ENCODE assay signal across 8 mouse cellular contexts in the genomic region with DNA sequence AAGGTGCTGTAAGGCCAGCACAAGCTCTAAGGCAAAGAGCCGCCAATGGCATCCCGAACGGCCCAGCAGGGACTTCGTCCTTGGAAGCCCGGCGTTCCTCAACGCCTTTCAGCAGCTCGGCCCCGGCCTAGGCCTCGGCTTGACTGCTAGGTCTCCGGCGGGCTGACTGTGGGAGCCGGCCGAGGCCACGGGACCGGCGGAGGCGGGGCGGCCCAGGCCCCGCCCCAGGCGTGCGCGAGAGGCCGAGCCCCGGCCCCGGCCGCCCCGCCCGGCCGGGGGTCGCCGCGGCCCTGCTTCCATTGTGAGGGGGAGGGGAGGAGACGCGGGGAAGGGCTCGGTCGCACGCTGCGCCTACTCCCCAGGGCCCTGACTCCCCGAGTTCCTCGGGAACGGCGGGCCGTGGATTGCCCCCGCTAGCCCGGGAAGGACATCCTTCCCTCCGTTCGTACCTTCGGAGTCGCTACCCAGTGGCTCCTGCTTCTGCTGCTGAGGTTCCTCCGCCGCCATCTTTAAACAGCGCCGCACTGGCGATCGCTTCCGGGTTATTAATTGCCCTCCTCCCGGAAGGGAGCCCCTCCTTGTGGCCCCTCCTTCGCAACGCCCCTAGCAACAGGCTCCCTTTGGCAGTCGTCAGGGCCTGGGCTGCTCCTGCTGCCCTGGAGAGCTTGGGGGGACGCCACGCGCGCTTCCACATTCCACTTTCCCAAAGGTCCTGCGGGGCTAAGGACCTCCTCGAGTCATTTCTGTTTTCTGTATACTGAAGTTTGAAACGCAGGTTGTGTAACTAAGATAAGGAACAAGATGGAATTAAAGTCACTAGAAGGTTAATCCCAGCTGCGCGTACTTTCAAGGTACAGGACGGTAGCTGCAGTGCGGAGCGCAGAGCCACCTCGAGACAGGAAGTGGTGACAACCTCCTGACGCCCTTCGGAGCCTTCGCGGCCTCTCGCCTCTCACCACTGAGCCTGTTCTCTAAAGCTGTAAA. TPM values are rescaled to one million over a fixed set of nuclear protein-coding genes. Genes with fewer than 3 reads are reported as not detected.
DNase-seq lines count a peak whose midpoint lies in the region; ATAC-seq and TF ChIP-seq lines count a peak whose summit lies in the region.

A gene (minus strand): TSS at position 564 of the 984 bp plus-strand sequence.

- TF ChIP-seq CTCF in midbrain, postnatal 0 days (IDR thresholded peaks at IDR 0.05), result no peak; the same call in 1 of the 2 replicates

- peak within 1 kb of the TSS; percentile 68 for H3K4me3 ChIP-seq in embryonic facial prominence, embryonic 14.5 days (ENCODE audit: low read depth, low read length)
- H3K4me3 ChIP-seq in limb, embryonic 14.5 days (replicated peaks; ENCODE audit: low read length), result peak within 1 kb of the TSS; percentile 78
- H3K4me3 ChIP-seq in midbrain, postnatal 0 days (ENCODE audit: low read depth, low read length), result peak within 1 kb of the TSS; percentile 65

- peak within 1 kb of the TSS; percentile 79 for H3K4me2 ChIP-seq in embryonic facial prominence, embryonic 14.5 days (ENCODE audit: low read depth, low read length)
- H3K4me2 ChIP-seq in limb, embryonic 14.5 days (replicated peaks; ENCODE audit: low read depth, low read length, severe bottlenecking), result peak within 1 kb of the TSS; percentile 62
- peak within 1 kb of the TSS; percentile 88 for H3K4me2 ChIP-seq in midbrain, postnatal 0 days (ENCODE audit: low read depth, low read length, poor library complexity, severe bottlenecking)

- under 1% methylated on average over 43 of the region's 79 CpGs for WGBS in embryonic facial prominence, embryonic 14.5 days
- WGBS in limb, embryonic 14.5 days, result under 1% methylated on average over 59 of the region's 79 CpGs
- WGBS in midbrain, postnatal 0 days, result under 1% methylated on average over 77 of the region's 79 CpGs

- peaks cover 32% of the 10 kb centered on the region for H3K36me3 ChIP-seq in embryonic facial prominence, embryonic 14.5 days (ENCODE audit: control insufficient read depth, insufficient read depth, low read length)
- peaks cover 27% of the 10 kb centered on the region for H3K36me3 ChIP-seq in limb, embryonic 14.5 days (ENCODE audit: control insufficient read depth, insufficient read depth, low read length)
- H3K36me3 ChIP-seq in midbrain, postnatal 0 days (ENCODE audit: insufficient read depth, low read length), result peaks cover 23% of the 10 kb centered on the region

- TF ChIP-seq POLR2A in limb, embryonic 14.5 days (IDR thresholded peaks at IDR 0.05; ENCODE audit: borderline replicate concordance, extremely low read depth, insufficient read depth, insufficient read length), result peak; percentile 56; the same call in 1 of the 2 replicates

- peak; percentile 98 for DNase-seq in 3T3-L1 (ENCODE audit: low read depth, low spot score)
- peak; percentile 79 to 88 for DNase-seq in adrenal gland, postnatal 4 days (ENCODE audit: low spot score in 2 of 2)
- peak; percentile 98 for DNase-seq in embryonic facial prominence, embryonic 14.5 days (ENCODE audit: low spot score)
- DNase-seq in heart, adult 8-10 months (ENCODE audit: low spot score), result peak; percentile 95
- DNase-seq in kidney, adult 9 months, result peak; percentile 96
- peak; percentile 97 for DNase-seq in limb, embryonic 14.5 days (ENCODE audit: low spot score)
- peak; percentile 96 for DNase-seq in midbrain, postnatal 0 days (ENCODE audit: low spot score)
- DNase-seq in spleen, postnatal 14 days (ENCODE audit: low spot score in 2 of 2), result peak; percentile 85 to 91

- no peaks in the 10 kb centered on the region for H3K9me3 ChIP-seq in embryonic facial prominence, embryonic 14.5 days (ENCODE audit: control insufficient read depth, low read length)
- H3K9me3 ChIP-seq in limb, embryonic 14.5 days (ENCODE audit: control insufficient read depth, low read length), result no peaks in the 10 kb centered on the region
- H3K9me3 ChIP-seq in midbrain, postnatal 0 days (ENCODE audit: low read length), result no peaks in the 10 kb centered on the region

- peaks cover 10% of the 10 kb centered on the region for H3K4me1 ChIP-seq in embryonic facial prominence, embryonic 14.5 days (ENCODE audit: control insufficient read depth, insufficient read depth, low read length)
- H3K4me1 ChIP-seq in limb, embryonic 14.5 days (ENCODE audit: control insufficient read depth, insufficient read depth, low read length), result peaks cover 18% of the 10 kb centered on the region
- peaks cover 11% of the 10 kb centered on the region for H3K4me1 ChIP-seq in midbrain, postnatal 0 days (ENCODE audit: insufficient read depth, low read length)

- no peaks in the 10 kb centered on the region for H3K27me3 ChIP-seq in embryonic facial prominence, embryonic 14.5 days (replicated peaks; ENCODE audit: control insufficient read depth, insufficient read depth, low read length)
- H3K27me3 ChIP-seq in limb, embryonic 14.5 days (ENCODE audit: control insufficient read depth, insufficient read depth, low read length), result no peaks in the 10 kb centered on the region
- H3K27me3 ChIP-seq in midbrain, postnatal 0 days (ENCODE audit: insufficient read depth, low read length), result no peaks in the 10 kb centered on the region

- peak within 1 kb of the TSS; percentile 85 for H3K27ac ChIP-seq in embryonic facial prominence, embryonic 14.5 days (replicated peaks; ENCODE audit: low read depth, low read length)
- peak within 1 kb of the TSS; percentile 95 for H3K27ac ChIP-seq in limb, embryonic 14.5 days (replicated peaks; ENCODE audit: low read depth, low read length)
- H3K27ac ChIP-seq in midbrain, postnatal 0 days (ENCODE audit: low read depth, low read length), result peak within 1 kb of the TSS; percentile 89

- ATAC-seq in embryonic facial prominence, embryonic 14.5 days (ENCODE audit: low read depth), result peak; percentile 96
- ATAC-seq in limb, embryonic 14.5 days (ENCODE audit: low FRiP score, low read depth), result peak; percentile 96
- peak; percentile 96 for ATAC-seq in midbrain, postnatal 0 days (ENCODE audit: low FRiP score)

- H3K9ac ChIP-seq in embryonic facial prominence, embryonic 14.5 days (ENCODE audit: low read depth, low read length), result peak within 1 kb of the TSS; percentile 73
- H3K9ac ChIP-seq in limb, embryonic 14.5 days (ENCODE audit: low read depth, low read length, severe bottlenecking), result peak within 1 kb of the TSS; percentile 78
- H3K9ac ChIP-seq in midbrain, postnatal 0 days (replicated peaks; ENCODE audit: low read length, poor library complexity, severe bottlenecking), result peak within 1 kb of the TSS; percentile 86

RNA-seq across cellular contexts. Expression of the gene that starts here (rescaled TPM):
- 100 to 1,000 TPM; 133 to 135 TPM for total RNA-seq in adrenal gland, postnatal 4 days (2021)
- 172 and 199 TPM in 2 replicates for polyA plus RNA-seq in embryonic facial prominence, embryonic 14.5 days (2014; fragmentation: Nextera tagmentation; extraction: Ambion mirVana)
- 10 to 100 TPM; 62.2 to 71.6 (median 68.0) TPM for total RNA-seq in heart, adult 8-10 months (2022)
- polyA plus RNA-seq in limb, embryonic 14.5 days (2012; rRNA removed), result 157 and 181 TPM in 2 replicates
- 203 and 212 TPM in 2 replicates for polyA plus RNA-seq in limb, embryonic 14.5 days (2014; fragmentation: Nextera tagmentation; extraction: Ambion mirVana)
- total RNA-seq in midbrain, postnatal 0 days (2014; rRNA removed), result 236 and 242 TPM in 2 replicates
- polyA plus RNA-seq in midbrain, postnatal 0 days (2015; fragmentation: Nextera tagmentation; extraction: Ambion mirVana), result 257 and 277 TPM in 2 replicates

Comparison
In these comparisons a context has a peak if more than half of its experiments do, and no peak if none do; other contexts are left out.
1. Peak in every context shown above with its lines: DNase-seq, ATAC-seq, H3K4me3 ChIP-seq and H3K27ac ChIP-seq.